Mouse (Mus musculus) intestine, postnatal 0 days (tissue): Measurements from ENCODE around the gene Pdzd7. TPM values are rescaled to one million over a fixed set of nuclear protein-coding genes. Genes with fewer than 3 reads are reported as not detected.

ENCODE experiments used
- ATAC-seq: fragments of 200-750 bp; cut with Nextera tagmentation; 2 replicates; pipeline ENCODE4 v1.8.0; 2017; ENCODE audit warnings: mild to moderate bottlenecking, moderate TSS enrichment, moderate library complexity
- H3K27ac ChIP-seq: fragments of 300-500 bp; sonication (generic); 2 replicates; pipeline ENCODE4 v1.5.1; 2014; ENCODE audit warnings: mild to moderate bottlenecking, low read depth, low read length, moderate library complexity
- H3K27me3 ChIP-seq: fragments of 300-500 bp; sonication (generic); replicated peaks from 2 replicates; pipeline ENCODE4 v1.6.1; 2014; ENCODE audit warnings: low read length, mixed read lengths; ENCODE audit not compliant: control insufficient read depth, insufficient read depth
- H3K36me3 ChIP-seq: fragments of 300-500 bp; sonication (generic); 2 replicates; pipeline ENCODE4 v1.6.1; 2014; ENCODE audit warnings: mild to moderate bottlenecking, moderate library complexity; ENCODE audit not compliant: control insufficient read depth, insufficient read depth
- H3K4me1 ChIP-seq: fragments of 300-500 bp; sonication (generic); replicated peaks from 2 replicates; pipeline ENCODE4 v1.6.1; 2014; ENCODE audit warnings: antibody characterized with exemption, low read length, mixed read lengths; ENCODE audit not compliant: control insufficient read depth, insufficient read depth
- H3K4me2 ChIP-seq: fragments of 300-500 bp; sonication (generic); replicated peaks from 2 replicates; pipeline ENCODE4 v1.6.1; 2014; ENCODE audit warnings: low read depth, mild to moderate bottlenecking, moderate library complexity
- H3K4me3 ChIP-seq: fragments of 300-500 bp; sonication (generic); 2 replicates; pipeline ENCODE4 v1.5.1; 2014; ENCODE audit warnings: low read depth, low read length
- H3K9ac ChIP-seq: fragments of 300-500 bp; sonication (generic); 2 replicates; pipeline ENCODE4 v1.6.1; 2014; ENCODE audit warnings: mild to moderate bottlenecking, low read depth, low read length
- H3K9me3 ChIP-seq: fragments of 300-500 bp; sonication (generic); 2 replicates; pipeline ENCODE4 v1.6.1; 2016; ENCODE audit warnings: mixed run types; ENCODE audit not compliant: control insufficient read depth
- CTCF ChIP-seq: sonication (generic); IDR thresholded peaks from 2 replicates; pipeline ENCODE4 v1.5.1; 2016; ENCODE audit warnings: low read depth, mild to moderate bottlenecking, control low read depth, antibody characterized with exemption, moderate library complexity
- WGBS: fragments of 180-500 bp; shearing (Covaris S2); extraction: QIAGEN DNeasy Blood & Tissue Kit; methylation state at CpG from one replicate; pipeline ENCODE4 v1.1.7; 2014; 5-methylcytosine and 5-hydroxymethylcytosine counted together
- polyA plus RNA-seq: library from polyadenylated mRNA; unstranded; fragments of >200 nt; fragmentation: Nextera tagmentation; extraction: Ambion mirVana; gene quantifications from 2 replicates; pipeline ENCODE4 v1.2.1, GENCODE M21; 2015

The Pdzd7 gene
- polyA plus RNA-seq, 1 experiment from 2014 or later = 0.22 TPM

- no peaks in the 10 kb centered on the region for H3K9me3 ChIP-seq
- peak overlapping the region; percentile 74; the same call in 1 of the 2 replicates for H3K9ac ChIP-seq
- H3K27me3 ChIP-seq = no peaks in the 10 kb centered on the region
- TF ChIP-seq CTCF = no peak
- peaks cover 52% of the 10 kb centered on the region for H3K36me3 ChIP-seq
- 70% methylated on average over 20 of the region's 20 CpGs for WGBS
- ATAC-seq = no peak
- peak overlapping the region; percentile 86; the same call in 1 of the 2 replicates for H3K4me3 ChIP-seq
- peak overlapping the region; percentile 93 for H3K4me2 ChIP-seq
- no peak overlapping the region; the same call in 1 of the 2 replicates for H3K27ac ChIP-seq
- no peaks in the 10 kb centered on the region; the same call in 1 of the 2 replicates for H3K4me1 ChIP-seq
Observed at GRCm38 (mm10) chr19:45007425-45008191, 37.9 kb downstream of the Pdzd7 start.

GRCm38 (mm10) chr19:45007021-45007420 is 38.5 kb downstream of the Pdzd7 start:
- no peak for ATAC-seq
- H3K9ac ChIP-seq = peak overlapping the region; percentile 74
- no peaks in the 10 kb centered on the region for H3K27me3 ChIP-seq
- WGBS = 19% methylated on average over 17 of the region's 17 CpGs
- TF ChIP-seq CTCF = no peak
- peak overlapping the region; percentile 54; the same call in 1 of the 2 replicates for H3K27ac ChIP-seq
- H3K4me1 ChIP-seq = no peaks in the 10 kb centered on the region; the same call in 1 of the 2 replicates
- H3K4me3 ChIP-seq = peak overlapping the region; percentile 86
- H3K36me3 ChIP-seq = peaks cover 53% of the 10 kb centered on the region
- no peaks in the 10 kb centered on the region for H3K9me3 ChIP-seq
- peak overlapping the region; percentile 93 for H3K4me2 ChIP-seq

GRCm38 (mm10) chr19:45005957-45006712 is 39.4 kb downstream of the Pdzd7 start, which contains the start of gene Mrpl43:
Mrpl43 (minus strand) TSS chr19:45006442.
- Histone ChIP-seq H3K9ac (peak within 1 kb of the TSS; percentile 74), H3K4me1 (no peaks in the 10 kb centered on the region; the same call in 1 of the 2 replicates), H3K27ac (peak within 1 kb of the TSS; percentile 54), H3K27me3 (no peaks in the 10 kb centered on the region), H3K4me2 (peak within 1 kb of the TSS; percentile 93), H3K4me3 (peak within 1 kb of the TSS; percentile 86), H3K9me3 (no peaks in the 10 kb centered on the region), H3K36me3 (peaks cover 54% of the 10 kb centered on the region)
- peak; percentile 87 for ATAC-seq
- TF ChIP-seq CTCF = no peak
- under 1% methylated on average over 82 of the region's 82 CpGs for WGBS

DNA sequence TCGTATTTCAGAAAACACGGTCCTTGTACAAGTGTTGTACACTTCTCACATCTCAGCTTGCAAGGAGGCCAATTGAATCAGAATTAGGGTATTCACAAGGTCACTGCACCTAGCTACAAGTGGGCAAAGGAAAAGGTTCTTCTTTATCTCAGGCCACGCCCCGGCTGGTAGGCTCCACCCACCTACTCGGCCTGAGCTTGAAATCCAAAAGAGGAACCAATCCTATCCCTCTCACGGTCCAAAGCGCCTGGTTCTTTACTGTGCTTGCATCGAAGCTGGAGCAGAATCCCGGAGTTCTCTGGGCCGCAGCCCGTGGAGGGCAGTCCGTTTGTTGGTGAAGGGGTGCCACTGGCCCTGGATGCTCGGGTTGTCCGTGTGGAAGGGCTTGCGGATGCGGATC is 40.1 kb downstream of the Pdzd7 start, which contains the start of gene Twnk:
Twnk (plus strand) TSS at position 220 of the 400 bp plus-strand sequence.
- Histone ChIP-seq H3K4me1 (no peaks in the 10 kb centered on the region; the same call in 1 of the 2 replicates), H3K4me2 (peak within 1 kb of the TSS; percentile 93), H3K36me3 (peaks cover 54% of the 10 kb centered on the region), H3K27ac (peak within 1 kb of the TSS; percentile 54), H3K4me3 (peak within 1 kb of the TSS; percentile 86), H3K9ac (peak within 1 kb of the TSS; percentile 74), H3K27me3 (no peaks in the 10 kb centered on the region), H3K9me3 (no peaks in the 10 kb centered on the region)
- no peak for ATAC-seq
- 8% methylated on average over 16 of the region's 16 CpGs for WGBS
- no peak for TF ChIP-seq CTCF

DNA sequence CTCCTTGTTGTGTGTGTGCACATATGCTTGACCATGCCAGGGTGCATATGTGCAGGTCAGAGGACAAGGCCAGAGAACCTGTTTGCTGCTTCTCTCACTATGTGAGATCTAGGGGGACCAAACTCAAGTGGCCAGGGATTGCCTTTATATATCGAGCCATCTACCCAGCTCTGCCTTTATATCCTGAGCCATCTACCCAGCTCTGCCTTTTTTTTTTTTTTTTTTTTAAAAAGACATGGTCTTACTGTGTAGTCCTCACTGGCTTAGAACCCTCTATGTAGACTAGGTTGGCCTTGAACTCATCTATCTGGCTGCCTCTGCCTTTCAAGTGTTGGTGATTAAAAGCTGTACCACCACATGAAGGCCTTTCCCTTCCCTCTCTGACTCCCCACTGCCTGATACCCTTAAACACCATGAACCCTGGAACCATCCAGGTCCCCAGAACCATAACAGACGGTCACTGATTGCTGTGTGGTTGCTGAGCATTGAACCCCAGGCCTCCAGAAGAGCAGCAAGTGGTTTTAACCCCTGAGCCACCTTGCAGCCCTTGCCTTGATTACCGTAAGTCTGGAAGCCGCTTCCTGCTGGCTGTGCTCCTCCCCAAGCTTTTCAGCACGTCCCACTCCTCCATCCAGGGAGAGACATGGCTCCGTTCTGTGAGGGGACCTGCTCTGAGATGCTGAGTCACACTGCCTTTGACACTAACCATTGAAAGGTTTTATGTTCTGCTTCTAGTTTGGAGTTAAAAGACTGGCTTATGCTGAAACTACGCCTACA is 41.6 kb downstream of the Pdzd7 start:
- Histone ChIP-seq H3K27ac (0 out of 2 replicates have a peak overlapping the region, but pooled peaks have one; percentile 5), H3K4me1 (no peaks in the 10 kb centered on the region; the same call in 1 of the 2 replicates), H3K9ac (no peak overlapping the region), H3K36me3 (peaks cover 60% of the 10 kb centered on the region), H3K4me2 (no peak overlapping the region), H3K27me3 (no peaks in the 10 kb centered on the region), H3K9me3 (no peaks in the 10 kb centered on the region), H3K4me3 (no peak overlapping the region)
- WGBS = 76% methylated on average over 7 of the region's 7 CpGs
- TF ChIP-seq CTCF = no peak
- ATAC-seq = no peak
